13 mouse cellular contexts compared by ENCODE assay signal in genomic region chr15:103251595-103251994, GRCm38 (mm10). TPM values are rescaled to one million over a fixed set of nuclear protein-coding genes. Genes with fewer than 3 reads are reported as not detected.
DNase-seq lines count a peak whose midpoint lies in the region; ATAC-seq lines count a peak whose summit lies in the region.
"Had no signal": no experiment of that assay in that cellular context is flagged by ENCODE, and none has a peak within 500 bp of the region (broad histone marks: within the 10 kb centered on the region; RNA-seq: fewer than 3 reads in every experiment).

No protein-coding gene starts in this region.

- peak overlapping the region; percentile 64; the same call in 1 of the 2 replicates for H3K27ac ChIP-seq in heart, embryonic 10.5 days
- H3K27ac ChIP-seq in midbrain, embryonic 15.5 days, result no peak overlapping the region
- H3K27ac ChIP-seq: heart, embryonic 15.5 days had no signal

- 21% methylated on average over 1 of the region's 1 CpGs for WGBS in heart, embryonic 10.5 days
- 68% methylated on average over 1 of the region's 1 CpGs for whole genome bisulfite sequencing in midbrain, embryonic 15.5 days

- H3K9ac ChIP-seq in midbrain, embryonic 15.5 days, result no peak overlapping the region
- H3K9ac ChIP-seq: heart, embryonic 15.5 days had no signal

- peaks cover 26% of the 10 kb centered on the region for H3K36me3 ChIP-seq in heart, embryonic 10.5 days
- H3K36me3 ChIP-seq in midbrain, embryonic 15.5 days (replicated peaks), result peaks cover 27% of the 10 kb centered on the region

- DNase-seq in heart, embryonic 10.5 days (ENCODE audit: low spot score), result peak; percentile 93
- DNase-seq in heart, postnatal 4 days, result no peak
- DNase-seq in 416B (ENCODE audit: low read depth) (peak; percentile 42), adipocyte (ENCODE audit: low spot score) (no peak)
- DNase-seq in retina, postnatal 1 day, result no peak
- DNase-seq: kidney, postnatal 36 days had no signal

- no peak overlapping the region for H3K4me3 ChIP-seq in heart, embryonic 10.5 days
- no peak overlapping the region for H3K4me3 ChIP-seq in midbrain, embryonic 15.5 days
- H3K4me3 ChIP-seq: heart, embryonic 15.5 days had no signal

- H3K27me3 ChIP-seq in heart, embryonic 10.5 days (ENCODE audit: insufficient read depth, poor library complexity, severe bottlenecking), result no peaks in the 10 kb centered on the region
- 0 out of 2 replicates have a peak, but pooled peaks cover 4% of the 10 kb centered on the region for H3K27me3 ChIP-seq in midbrain, embryonic 15.5 days (replicated peaks)
- H3K27me3 ChIP-seq: heart, embryonic 15.5 days had no signal

- H3K9me3 ChIP-seq in heart, embryonic 10.5 days, result no peaks in the 10 kb centered on the region
- no peaks in the 10 kb centered on the region for H3K9me3 ChIP-seq in midbrain, embryonic 15.5 days
- H3K9me3 ChIP-seq: heart, embryonic 15.5 days had no signal

- H3K4me1 ChIP-seq in heart, embryonic 10.5 days, result peaks cover 29% of the 10 kb centered on the region
- peaks cover 6% of the 10 kb centered on the region for H3K4me1 ChIP-seq in midbrain, embryonic 15.5 days

- H3K4me2 ChIP-seq in midbrain, embryonic 15.5 days, result no peak overlapping the region
- H3K4me2 ChIP-seq: heart, embryonic 15.5 days; midbrain, embryonic 11.5 days had no signal

- peak; percentile 62 for ATAC-seq in erythroblast, adult 5-6 weeks (replicated peaks; ENCODE audit: low FRiP score, poor library complexity, severe bottlenecking)
- ATAC-seq in megakaryocyte progenitor cell, adult 5-6 weeks (replicated peaks; ENCODE audit: poor library complexity), result peak; percentile 30
- no peak for ATAC-seq in midbrain, embryonic 15.5 days (replicated peaks)
- ATAC-seq: inflammation-experienced regulatory T-cells, adult 6 months had no signal

RNA-seq across cellular contexts. Expression of gene Nfe2, which starts 6.6 kb away (rescaled TPM):
- 15.2 and 19.4 TPM in 2 replicates for polyA plus RNA-seq in heart, embryonic 10.5 days (2016; fragmentation: Nextera tagmentation; extraction: Ambion mirVana)
- 1 to 10 TPM; 1.0 to 1.1 TPM for total RNA-seq in heart, postnatal 4 days (2021)
- total RNA-seq in erythroblast, adult 5-6 weeks (2015; ENCODE audit: low replicate concordance), result 449 and 473 TPM in 2 replicates
- 629 and 671 TPM in 2 replicates for total RNA-seq in erythroblast, adult 5-6 weeks (2017; ENCODE audit: low replicate concordance)
- 115 and 140 TPM in 2 replicates for total RNA-seq in megakaryocyte progenitor cell, adult 5-6 weeks (2015)
- total RNA-seq in megakaryocyte progenitor cell, adult 5-6 weeks (2017), result 126 and 148 TPM in 2 replicates
- 0.63 and 0.92 TPM in 2 replicates for polyA plus RNA-seq in midbrain, embryonic 15.5 days (2015; fragmentation: Nextera tagmentation; extraction: Ambion mirVana)

RNA-seq across cellular contexts. Expression of gene Hnrnpa1, which starts 11.4 kb away (rescaled TPM):
- 682 and 901 TPM in 2 replicates for polyA plus RNA-seq in heart, embryonic 10.5 days (2016; fragmentation: Nextera tagmentation; extraction: Ambion mirVana)
- 100 to 1,000 TPM; 408 to 415 TPM for total RNA-seq in heart, postnatal 4 days (2021)
- 130 and 135 TPM in 2 replicates for total RNA-seq in erythroblast, adult 5-6 weeks (2015; ENCODE audit: low replicate concordance)
- 189 and 286 TPM in 2 replicates for total RNA-seq in erythroblast, adult 5-6 weeks (2017; ENCODE audit: low replicate concordance)
- 700 and 701 TPM in 2 replicates for total RNA-seq in megakaryocyte progenitor cell, adult 5-6 weeks (2015)
- total RNA-seq in megakaryocyte progenitor cell, adult 5-6 weeks (2017), result 1,324 and 1,596 TPM in 2 replicates
- 669 and 721 TPM in 2 replicates for polyA plus RNA-seq in midbrain, embryonic 15.5 days (2015; fragmentation: Nextera tagmentation; extraction: Ambion mirVana)

RNA-seq across cellular contexts. Expression of gene Cbx5, which starts 12.0 kb away (rescaled TPM):
- polyA plus RNA-seq in heart, embryonic 10.5 days (2016; fragmentation: Nextera tagmentation; extraction: Ambion mirVana), result 152 and 154 TPM in 2 replicates
- total RNA-seq in heart, postnatal 4 days (2021), result 100 to 1,000 TPM; 146 TPM
- total RNA-seq in erythroblast, adult 5-6 weeks (2015; ENCODE audit: low replicate concordance), result 42.0 and 42.1 TPM in 2 replicates
- total RNA-seq in erythroblast, adult 5-6 weeks (2017; ENCODE audit: low replicate concordance), result 49.5 and 57.4 TPM in 2 replicates
- 112 and 119 TPM in 2 replicates for total RNA-seq in megakaryocyte progenitor cell, adult 5-6 weeks (2015)
- total RNA-seq in megakaryocyte progenitor cell, adult 5-6 weeks (2017), result 194 and 261 TPM in 2 replicates
- polyA plus RNA-seq in midbrain, embryonic 15.5 days (2015; fragmentation: Nextera tagmentation; extraction: Ambion mirVana), result 147 and 153 TPM in 2 replicates

RNA-seq across cellular contexts. Expression of gene Copz1, which starts 20.9 kb away (rescaled TPM):
- polyA plus RNA-seq in heart, embryonic 10.5 days (2016; fragmentation: Nextera tagmentation; extraction: Ambion mirVana), result 220 and 264 TPM in 2 replicates
- 10 to 100 TPM; 88.7 to 91.2 TPM for total RNA-seq in heart, postnatal 4 days (2021)
- 123 and 131 TPM in 2 replicates for total RNA-seq in erythroblast, adult 5-6 weeks (2015; ENCODE audit: low replicate concordance)
- total RNA-seq in erythroblast, adult 5-6 weeks (2017; ENCODE audit: low replicate concordance), result 54.0 and 56.5 TPM in 2 replicates
- 245 and 256 TPM in 2 replicates for total RNA-seq in megakaryocyte progenitor cell, adult 5-6 weeks (2015)
- total RNA-seq in megakaryocyte progenitor cell, adult 5-6 weeks (2017), result 75.9 and 91.4 TPM in 2 replicates
- polyA plus RNA-seq in midbrain, embryonic 15.5 days (2015; fragmentation: Nextera tagmentation; extraction: Ambion mirVana), result 197 and 203 TPM in 2 replicates

RNA-seq across cellular contexts. Expression of gene Gpr84, which starts 58.8 kb away (rescaled TPM):
- polyA plus RNA-seq in heart, embryonic 10.5 days (2016; fragmentation: Nextera tagmentation; extraction: Ambion mirVana), result 0.35 TPM in 1 of 2 replicates, not detected in the other
- not detected for total RNA-seq in heart, postnatal 4 days (2021)
- 0.96 and 2.1 TPM in 2 replicates for total RNA-seq in erythroblast, adult 5-6 weeks (2015; ENCODE audit: low replicate concordance)
- total RNA-seq in erythroblast, adult 5-6 weeks (2017; ENCODE audit: low replicate concordance), result 0.70 and 1.3 TPM in 2 replicates
- total RNA-seq in megakaryocyte progenitor cell, adult 5-6 weeks (2015), result 1.8 and 3.4 TPM in 2 replicates
- 1.8 and 2.3 TPM in 2 replicates for total RNA-seq in megakaryocyte progenitor cell, adult 5-6 weeks (2017)
- polyA plus RNA-seq in midbrain, embryonic 15.5 days (2015; fragmentation: Nextera tagmentation; extraction: Ambion mirVana), result 0.31 and 0.34 TPM in 2 replicates
- total RNA-seq: adrenal gland, adult 18-20 months had no signal
- polyA plus RNA-seq: inflammation-experienced regulatory T-cells, adult 6 months had no signal

Comparison
In these comparisons a context has a peak if more than half of its experiments do, and no peak if none do; other contexts are left out.
1. DNase-seq: peak in heart, embryonic 10.5 days (single experiment) and 416B (single experiment); none in heart, postnatal 4 days (single experiment), retina, postnatal 1 day (single experiment) and adipocyte (single experiment).
2. RNA of gene Nfe2, which starts 6.6 kb away (total RNA-seq): 449 to 671 TPM in erythroblast, adult 5-6 weeks and 115 to 148 TPM in megakaryocyte progenitor cell, adult 5-6 weeks; 1.0 to 1.1 TPM in heart, postnatal 4 days; every median in the first group is over 10 times any median in the second.